Mouse (Mus musculus): ENCODE data around the gene Otulinl.

- TF ChIP-seq CTCF (conservative IDR thresholded peaks at IDR 0.05; ENCODE audit: low read length) (no peak), NANOG (IDR thresholded peaks at IDR 0.05; ENCODE audit: borderline replicate concordance, low read length) (no peak)
These were observed 7.3 kb downstream of the Otulinl start for GRCm38 (mm10) chr15:27674041-27674440.

All from E14TG2a.4 (cell line).